Mouse (Mus musculus) urinary bladder, postnatal 10 days (tissue): ENCODE data around the gene Mllt1.

Experiments
- DNase-seq: peaks from one replicate; pipeline ENCODE4 v3.0.0; 2022; ENCODE audit warnings: low spot score

Mllt1 gene

GRCm38 (mm10) chr17:56877426-56877825 is 57.8 kb downstream of the Mllt1 start:
- DNase-seq, result no peak

GRCm38 (mm10) chr17:56876981-56877380 is 58.2 kb downstream of the Mllt1 start:
- no peak for DNase-seq

GRCm38 (mm10) chr17:56876465-56876864 is 58.8 kb downstream of the Mllt1 start:
- no peak for DNase-seq

- DNase-seq, result no peak
Observed at GRCm38 (mm10) chr17:56874936-56875651, 60.1 kb downstream of the Mllt1 start, which contains the start of gene 1700061G19Rik. Gene 1700061G19Rik, plus strand, starts transcription at chr17:56875477.

GRCm38 (mm10) chr17:56874237-56874636 is 61.0 kb downstream of the Mllt1 start, which contains the start of gene Acsbg2:
Gene Acsbg2, minus strand, starts transcription at chr17:56874447.
- DNase-seq, result no peak

- DNase-seq, result no peak
Observed at GRCm38 (mm10) chr17:56872512-56872911, 62.7 kb downstream of the Mllt1 start.

- DNase-seq, result no peak
Observed at GRCm38 (mm10) chr17:56871767-56872166, 63.4 kb downstream of the Mllt1 start.

- DNase-seq, result no peak
Observed at GRCm38 (mm10) chr17:56870287-56870953, 64.8 kb downstream of the Mllt1 start.

- DNase-seq, result no peak
Observed at GRCm38 (mm10) chr17:56869481-56869977, 65.7 kb downstream of the Mllt1 start.

GRCm38 (mm10) chr17:56866071-56866470 is 69.1 kb downstream of the Mllt1 start:
- DNase-seq, result no peak

GRCm38 (mm10) chr17:56861197-56861596 is 74.0 kb downstream of the Mllt1 start:
- no peak for DNase-seq

- no peak for DNase-seq
Observed at GRCm38 (mm10) chr17:56858922-56859321, 76.3 kb downstream of the Mllt1 start.

- DNase-seq, result peak; percentile 34
Observed at GRCm38 (mm10) chr17:56858216-56858615, 77.0 kb downstream of the Mllt1 start.

GRCm38 (mm10) chr17:56855421-56855820 is 79.8 kb downstream of the Mllt1 start:
- DNase-seq, result no peak

- no peak for DNase-seq
Observed at GRCm38 (mm10) chr17:56851167-56851566, 84.0 kb downstream of the Mllt1 start.

- DNase-seq, result no peak
Observed at GRCm38 (mm10) chr17:56849710-56850109, 85.5 kb downstream of the Mllt1 start.

- DNase-seq, result no peak
Observed at GRCm38 (mm10) chr17:56848785-56849184, 86.4 kb downstream of the Mllt1 start.

- no peak for DNase-seq
Observed at GRCm38 (mm10) chr17:56843678-56844077, 91.5 kb downstream of the Mllt1 start.
